Mouse (Mus musculus): ENCODE data around the gene Adgrl3.

Gene Adgrl3

DNA sequence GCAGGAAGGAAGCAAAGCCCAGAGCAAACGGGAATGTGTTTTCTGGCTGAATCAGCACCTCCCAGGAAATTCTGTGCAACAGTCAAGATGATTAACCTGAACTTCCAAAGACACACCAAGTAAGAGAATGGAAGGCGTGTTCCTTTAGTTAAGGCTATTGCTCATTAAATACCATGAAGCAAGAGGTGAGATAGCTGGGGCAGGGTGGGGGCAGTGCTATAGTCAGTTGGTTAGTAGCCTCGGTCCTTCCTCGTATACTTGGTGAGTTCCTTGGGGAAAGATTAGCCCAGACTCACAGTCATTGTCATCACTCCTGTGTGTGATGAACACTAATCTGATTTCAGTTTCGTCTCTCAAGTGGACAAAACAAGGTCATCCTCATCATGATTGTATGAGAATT, 53.0 kb downstream of the Adgrl3 start:
- ChIA-PET POLR2A (no interaction called here), CTCF (no interaction called here)

- POLR2A ChIA-PET = no interaction called here
- CTCF ChIA-PET = no interaction called here
Observed at GRCm38 (mm10) chr5:81073875-81074274, 53.9 kb downstream of the Adgrl3 start.

GRCm38 (mm10) chr5:81076377-81076776, 56.4 kb downstream of the Adgrl3 start:
- ChIA-PET POLR2A (interaction anchor here in 1 of 4 experiments (0.6 kb wide), 1 partner anchor 165 kb away, joined by 4 read pairs; no protein-coding TSS in a partner anchor), CTCF (no interaction called here)

DNA sequence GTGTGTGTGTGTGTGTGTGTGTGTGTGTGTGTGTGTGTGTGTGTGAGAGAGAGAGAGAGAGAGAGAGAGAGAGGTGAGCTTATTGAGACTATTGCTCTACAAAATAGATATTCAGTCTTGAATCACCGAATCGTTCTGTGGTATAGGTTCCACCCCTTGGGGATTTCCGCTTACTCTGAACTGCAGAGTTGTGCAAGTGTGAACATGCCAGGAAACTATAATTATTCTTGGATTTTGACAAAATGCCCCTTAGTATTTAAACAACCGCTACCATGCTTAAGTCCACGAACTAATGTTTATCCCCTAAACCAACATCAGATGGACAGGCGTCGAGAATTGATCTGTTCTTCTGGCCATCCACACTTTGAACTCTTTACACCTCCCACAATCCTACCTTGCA, 57.1 kb downstream of the Adgrl3 start:
- ChIA-PET CTCF (no interaction called here), POLR2A (interaction anchor here in 2 of 4 experiments (0.6 kb wide), 2 partner anchors 165 to 1863 kb away, joined by 3 to 4 read pairs; no protein-coding TSS in a partner anchor)

DNA sequence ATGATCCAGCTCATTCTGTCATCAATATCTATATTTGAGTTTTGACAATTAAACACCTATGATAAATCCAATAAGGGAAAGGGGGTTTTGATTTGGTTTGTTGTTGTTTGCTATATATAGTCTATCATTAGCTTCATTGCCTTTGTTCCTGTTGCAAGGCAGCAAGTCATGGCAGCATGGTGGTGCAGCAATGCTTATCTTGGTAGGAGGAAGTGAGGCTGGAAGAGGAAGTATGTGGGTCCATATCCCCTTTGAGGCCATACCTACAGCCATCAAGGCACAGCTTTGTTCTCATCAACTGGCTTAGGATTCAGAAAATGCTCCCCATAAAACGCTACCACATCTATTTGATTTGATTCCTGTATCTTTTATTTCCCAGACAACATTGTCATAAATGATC, 58.1 kb downstream of the Adgrl3 start:
- POLR2A ChIA-PET = no interaction called here
- CTCF ChIA-PET = no interaction called here

- ChIA-PET POLR2A (no interaction called here), CTCF (interaction anchor here in 1 of 4 experiments (0.6 kb wide), 1 partner anchor 156 kb away, joined by 10 read pairs; no protein-coding TSS in a partner anchor)
Observed at GRCm38 (mm10) chr5:81083698-81084360, 63.9 kb downstream of the Adgrl3 start.

DNA sequence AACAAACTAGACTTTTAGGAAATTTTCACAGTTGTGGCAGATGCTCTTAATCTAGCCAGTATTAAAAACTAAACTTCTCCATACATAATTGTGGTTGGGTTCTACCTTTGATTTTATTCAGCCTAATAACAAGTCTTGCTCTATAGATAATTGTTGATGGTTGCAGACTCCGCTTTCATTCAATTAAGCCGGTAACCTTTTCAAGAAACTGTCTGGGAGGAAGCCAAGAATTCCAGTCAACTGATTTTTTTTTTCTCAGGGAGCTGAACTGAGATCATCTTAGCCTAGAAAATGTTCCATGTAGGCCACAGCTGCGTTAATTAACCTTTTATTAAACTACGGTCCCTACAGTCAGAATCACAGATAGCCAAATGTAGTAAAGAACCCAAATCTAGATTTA, 65.2 kb downstream of the Adgrl3 start:
- ChIA-PET CTCF (no interaction called here), POLR2A (no interaction called here)

- CTCF ChIA-PET = no interaction called here
Observed at GRCm38 (mm10) chr5:81088667-81089066, 68.7 kb downstream of the Adgrl3 start.

GRCm38 (mm10) chr5:81094618-81095017, 74.7 kb downstream of the Adgrl3 start:
- ChIA-PET CTCF (no interaction called here), POLR2A (no interaction called here)

More at GRCm38 (mm10) chr5:81088667-81089066, 68.7 kb downstream of the Adgrl3 start:
- POLR2A ChIA-PET = no interaction called here

DNA sequence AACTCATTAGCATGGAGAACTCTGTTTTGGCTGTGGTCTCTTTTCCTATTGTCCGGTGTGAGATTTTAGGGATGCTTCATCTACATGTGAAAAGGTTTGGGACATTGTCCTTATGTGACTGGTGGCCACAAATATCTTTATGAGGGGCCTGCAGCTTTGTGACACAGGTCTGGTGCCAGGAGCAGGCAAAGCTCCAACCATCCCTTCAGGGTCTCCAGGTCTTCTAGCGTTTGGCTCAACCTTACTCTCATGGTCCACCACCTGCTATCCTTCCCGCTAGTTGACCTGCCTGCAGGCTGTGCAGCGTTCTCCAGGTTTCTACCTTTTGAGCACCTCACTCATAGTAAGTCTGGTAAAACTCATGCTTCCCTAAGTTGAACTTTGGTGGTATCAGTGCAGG, 77.2 kb downstream of the Adgrl3 start:
- POLR2A ChIA-PET = no interaction called here
- CTCF ChIA-PET = no interaction called here

DNA sequence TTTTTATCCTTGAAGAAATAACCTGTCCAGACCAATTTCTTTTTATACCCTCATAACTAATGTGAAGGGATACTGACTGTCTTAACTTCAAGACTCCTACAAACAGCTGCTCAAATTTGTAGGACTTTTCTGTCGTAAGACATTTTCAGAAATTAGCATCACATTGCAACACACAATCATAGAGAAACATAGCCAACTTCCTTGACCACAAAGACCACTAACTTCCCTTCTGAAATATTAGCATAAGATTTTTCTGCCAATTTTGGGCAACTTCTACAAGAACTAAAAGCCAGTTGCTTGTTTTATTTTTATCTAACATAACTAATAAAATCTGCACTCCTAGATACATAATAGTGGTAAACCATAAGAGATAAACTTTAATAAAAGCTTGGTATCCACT, 87.5 kb downstream of the Adgrl3 start:
- CTCF ChIA-PET = no interaction called here
- POLR2A ChIA-PET = no interaction called here

DNA sequence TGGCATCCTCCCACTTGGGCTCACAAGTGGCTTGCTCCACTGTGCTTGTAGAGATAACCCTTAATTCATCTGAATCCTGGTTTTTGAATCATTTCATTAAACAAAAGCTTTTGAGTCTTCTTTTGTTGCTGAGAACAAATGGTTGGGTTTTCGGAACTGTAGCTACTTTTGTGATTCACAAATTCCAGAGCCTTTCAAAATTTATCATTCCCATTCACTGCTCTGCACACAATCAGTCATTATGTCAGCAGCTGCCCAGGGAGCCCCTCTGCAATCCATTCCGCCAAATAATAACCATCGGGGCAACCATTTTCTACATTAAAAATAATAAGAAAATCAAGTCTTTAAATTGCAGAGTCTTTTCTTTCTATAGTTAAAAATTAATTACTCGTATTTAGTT, 104.5 kb downstream of the Adgrl3 start:
- POLR2A ChIA-PET = no interaction called here
- CTCF ChIA-PET = no interaction called here

- ChIA-PET CTCF (interaction anchor here in 1 of 4 experiments (0.5 kb wide), 1 partner anchor 107 kb away, joined by 3 read pairs; no protein-coding TSS in a partner anchor), POLR2A (no interaction called here)
Observed at GRCm38 (mm10) chr5:81127639-81128038, 107.7 kb downstream of the Adgrl3 start.

DNA sequence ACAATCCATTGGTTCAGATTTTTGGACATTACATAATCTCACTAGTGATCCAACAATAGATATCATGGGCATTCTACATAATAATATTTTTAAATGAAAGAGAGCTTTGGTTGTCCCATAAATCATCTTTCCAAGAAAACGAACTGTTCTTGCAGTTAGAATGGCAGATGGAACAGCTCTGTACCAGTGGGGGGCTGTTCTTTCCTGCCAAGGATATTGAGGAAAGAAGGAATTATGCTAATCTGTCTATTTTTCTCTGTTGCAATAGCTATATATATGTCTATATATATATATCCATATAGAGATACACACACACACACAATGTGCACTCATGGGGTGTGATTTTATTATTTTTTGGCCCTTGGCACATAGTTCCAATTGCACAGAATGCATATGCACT, 116.5 kb downstream of the Adgrl3 start:
- CTCF ChIA-PET = no interaction called here
- POLR2A ChIA-PET = no interaction called here

DNA sequence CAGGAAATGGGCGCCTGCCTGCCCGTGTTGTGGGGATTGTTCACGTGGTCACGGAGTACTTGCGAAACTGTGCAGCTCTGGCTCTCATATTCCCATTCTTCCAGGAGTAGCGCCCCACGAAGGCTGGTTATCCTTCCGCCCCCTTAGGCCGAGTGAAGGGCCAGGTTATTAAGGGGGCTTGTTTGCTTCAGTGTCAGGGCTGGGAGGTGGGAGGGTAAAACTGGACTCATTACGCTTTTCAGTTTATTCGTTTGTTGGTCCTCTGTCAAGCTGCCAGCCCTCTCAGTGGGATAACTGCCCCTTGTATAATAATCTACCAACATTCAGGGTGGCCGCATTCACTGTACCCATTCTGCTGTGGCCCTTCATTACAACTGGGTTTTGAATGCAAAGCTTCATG, 135.9 kb downstream of the Adgrl3 start:
- POLR2A ChIA-PET = no interaction called here
- CTCF ChIA-PET = no interaction called here

DNA sequence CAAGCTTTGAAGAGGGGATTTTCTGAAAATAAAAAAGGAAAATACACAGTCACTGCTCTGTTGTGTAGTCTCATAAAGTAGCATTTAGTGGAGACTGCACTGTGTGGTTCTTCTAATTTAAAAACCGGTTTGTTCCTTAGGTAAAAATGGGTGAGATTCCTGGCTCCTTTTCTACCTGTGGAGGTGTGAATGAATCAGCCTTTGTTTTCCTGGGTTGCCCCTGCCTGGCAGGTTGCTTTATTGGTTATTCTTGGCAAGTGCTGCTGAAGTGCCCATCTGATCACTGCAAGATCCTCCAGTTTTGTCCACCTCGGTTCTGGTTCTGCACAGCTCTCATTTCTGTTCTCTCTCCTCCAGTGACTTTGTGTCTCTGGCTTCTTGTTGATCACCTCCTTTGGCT, 136.3 kb downstream of the Adgrl3 start:
- CTCF ChIA-PET = interaction anchor here in 1 of 4 experiments (0.6 kb wide), 1 partner anchor 39 kb away, joined by 4 read pairs; no protein-coding TSS in a partner anchor
- POLR2A ChIA-PET = no interaction called here

DNA sequence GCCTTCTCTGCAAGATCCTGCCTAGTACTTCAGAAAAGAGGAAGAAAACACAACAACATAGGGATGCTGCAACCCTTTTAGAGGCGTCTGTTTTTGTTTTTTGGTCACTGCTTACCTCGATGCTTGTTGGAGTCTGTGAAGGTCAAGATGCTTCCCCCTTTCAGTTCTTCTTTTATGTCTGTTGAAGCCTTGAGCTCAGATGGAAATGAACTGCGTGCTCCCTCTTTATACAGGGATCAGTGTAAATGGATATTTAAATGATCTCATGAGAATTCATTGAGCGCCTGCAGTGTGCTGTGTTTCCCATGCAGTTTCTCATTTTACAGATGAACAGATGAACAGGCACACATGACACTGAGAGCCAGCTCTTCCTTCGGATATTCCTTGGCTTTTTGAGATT, 136.9 kb downstream of the Adgrl3 start:
- ChIA-PET CTCF (no interaction called here), POLR2A (no interaction called here)

DNA sequence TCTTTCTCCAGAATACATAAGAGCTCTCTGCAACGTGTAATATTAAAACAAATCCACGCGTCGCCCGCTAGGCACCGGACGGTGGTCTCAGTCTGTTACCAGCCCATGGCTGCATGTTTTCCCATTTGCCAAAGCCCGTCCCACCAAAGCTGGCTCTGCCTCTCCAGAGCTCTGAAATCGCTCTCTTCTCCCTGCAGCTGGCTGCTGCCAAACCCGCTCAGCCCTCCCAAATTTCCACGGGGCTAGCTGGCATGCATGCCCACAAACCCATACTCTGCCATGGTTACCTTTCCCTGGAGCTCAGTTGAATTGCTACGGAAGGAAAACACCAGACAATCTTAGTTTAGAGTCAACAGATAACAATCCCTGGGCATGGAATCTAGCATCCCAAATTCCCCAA, 139.1 kb downstream of the Adgrl3 start:
- POLR2A ChIA-PET = no interaction called here
- CTCF ChIA-PET = no interaction called here

- ChIA-PET CTCF (no interaction called here), POLR2A (no interaction called here)
Observed at GRCm38 (mm10) chr5:81160431-81160830, 140.5 kb downstream of the Adgrl3 start.

DNA sequence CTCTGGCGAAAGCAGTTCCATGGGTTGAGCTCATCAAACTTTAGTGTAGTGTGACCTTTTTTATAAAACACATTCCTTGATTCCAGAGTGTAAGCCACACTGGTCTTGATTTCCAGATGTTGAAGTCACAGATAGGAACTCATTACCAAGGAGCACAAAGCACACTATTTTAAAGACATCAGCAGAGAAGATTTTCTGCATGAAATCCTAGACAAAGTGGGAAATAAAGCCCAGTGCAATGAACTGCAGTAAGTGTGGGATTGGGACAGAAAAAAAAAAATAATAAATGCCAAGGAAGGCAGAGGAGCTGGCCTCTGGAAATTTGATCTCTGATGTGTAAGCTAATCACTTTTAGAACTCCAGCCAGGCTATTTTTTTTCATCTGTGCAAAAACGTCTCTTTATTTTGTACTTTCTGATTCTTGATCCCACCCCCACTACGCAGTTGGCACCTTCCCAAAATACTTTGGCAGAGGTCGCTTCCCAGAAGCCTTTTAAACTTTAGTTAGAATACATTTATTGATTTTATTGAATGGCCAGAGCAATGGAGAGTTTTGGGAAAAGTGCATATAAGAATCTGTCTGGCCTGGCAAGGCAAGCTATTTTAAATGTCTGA, 169.0 kb downstream of the Adgrl3 start:
- CTCF ChIA-PET = no interaction called here
- POLR2A ChIA-PET = no interaction called here

GRCm38 (mm10) chr5:81200354-81200753, 180.4 kb downstream of the Adgrl3 start:
- ChIA-PET POLR2A (no interaction called here), CTCF (no interaction called here)

- CTCF ChIA-PET = no interaction called here
- POLR2A ChIA-PET = no interaction called here
Observed at GRCm38 (mm10) chr5:81201885-81202284, 181.9 kb downstream of the Adgrl3 start.
